Mouse (Mus musculus) lung, adult 2 months (tissue): ENCODE measurements around the gene Rom1.

Experiments used
- CTCF ChIP-seq: fragments of 200-500 bp; IDR thresholded peaks from 2 replicates; pipeline ENCODE4 v1.5.1; 2011; ENCODE audit warnings: mild to moderate bottlenecking, low read length, control low read depth; ENCODE audit not compliant: insufficient read depth
- POLR2A ChIP-seq: fragments of 200-500 bp; IDR thresholded peaks from 2 replicates; pipeline ENCODE4 v1.6.1; 2011; ENCODE audit warnings: low read depth, mild to moderate bottlenecking, control low read depth, low read length, borderline replicate concordance; ENCODE audit errors: extremely low read depth

- TF ChIP-seq POLR2A (no peak), CTCF (no peak)
These were observed 17.3 kb downstream of the Rom1 start for GRCm38 (mm10) chr19:8911810-8912209.
